Mouse (Mus musculus): ENCODE measurements around the gene Mlc1. TPM values are rescaled to one million over a fixed set of nuclear protein-coding genes. Genes with fewer than 3 reads are reported as not detected.

Mlc1 gene
- polyA plus RNA-seq, 1 experiment from 2014 or later = 0.02 TPM

- ATAC-seq (ENCODE audit: low read depth) = no peak
- H3K36me3 ChIP-seq (ENCODE audit: control insufficient read depth, insufficient read depth) = no peaks in the 10 kb centered on the region
- H3K27ac ChIP-seq (ENCODE audit: low read length) = no peak overlapping the region
- no peaks in the 10 kb centered on the region for H3K4me1 ChIP-seq (ENCODE audit: control insufficient read depth, low read depth, low read length)
- H3K9me3 ChIP-seq (replicated peaks; ENCODE audit: control insufficient read depth, low read length) = no peaks in the 10 kb centered on the region
- 77% methylated on average over 4 of the region's 4 CpGs for WGBS (ENCODE audit: insufficient replicate concordance)
- H3K9ac ChIP-seq (ENCODE audit: low read depth, low read length) = no peak overlapping the region
- peaks cover 15% of the 10 kb centered on the region for H3K27me3 ChIP-seq (ENCODE audit: control insufficient read depth, insufficient read depth, low read depth, low read length)
- no peak overlapping the region for H3K4me3 ChIP-seq (ENCODE audit: low read depth, low read length)
- H3K4me2 ChIP-seq (ENCODE audit: low read depth, low read length) = no peak overlapping the region
Measured at GRCm38 (mm10) chr15:88951246-88951645, 27.6 kb downstream of the Mlc1 start.

GRCm38 (mm10) chr15:88946851-88947250, 32.0 kb downstream of the Mlc1 start:
- ATAC-seq (ENCODE audit: low read depth) = no peak
- H3K4me1 ChIP-seq (ENCODE audit: control insufficient read depth, low read depth, low read length) = no peaks in the 10 kb centered on the region

GRCm38 (mm10) chr15:88943896-88944551, 34.8 kb downstream of the Mlc1 start:
- ATAC-seq (ENCODE audit: low read depth) = no peak
- no peaks in the 10 kb centered on the region for H3K27me3 ChIP-seq (ENCODE audit: control insufficient read depth, insufficient read depth, low read depth, low read length)

More at GRCm38 (mm10) chr15:88946851-88947250, 32.0 kb downstream of the Mlc1 start:
- H3K9ac ChIP-seq (ENCODE audit: low read depth, low read length) = no peak overlapping the region
- H3K9me3 ChIP-seq (replicated peaks; ENCODE audit: control insufficient read depth, low read length) = no peaks in the 10 kb centered on the region
- H3K27ac ChIP-seq (ENCODE audit: low read length) = no peak overlapping the region
- H3K4me2 ChIP-seq (ENCODE audit: low read depth, low read length) = no peak overlapping the region
- no peak overlapping the region for H3K4me3 ChIP-seq (ENCODE audit: low read depth, low read length)
- H3K36me3 ChIP-seq (ENCODE audit: control insufficient read depth, insufficient read depth) = no peaks in the 10 kb centered on the region
- 36% methylated on average over 6 of the region's 6 CpGs for WGBS (ENCODE audit: insufficient replicate concordance)
- H3K27me3 ChIP-seq (ENCODE audit: control insufficient read depth, insufficient read depth, low read depth, low read length) = no peaks in the 10 kb centered on the region

GRCm38 (mm10) chr15:88942783-88943182, 36.0 kb downstream of the Mlc1 start:
- no peaks in the 10 kb centered on the region for H3K27me3 ChIP-seq (ENCODE audit: control insufficient read depth, insufficient read depth, low read depth, low read length)
- WGBS (ENCODE audit: insufficient replicate concordance) = 56% methylated on average over 5 of the region's 5 CpGs

More at GRCm38 (mm10) chr15:88943896-88944551, 34.8 kb downstream of the Mlc1 start:
- WGBS (ENCODE audit: insufficient replicate concordance) = 52% methylated on average over 5 of the region's 5 CpGs
- Histone ChIP-seq H3K4me2 (ENCODE audit: low read depth, low read length) (no peak overlapping the region), H3K36me3 (ENCODE audit: control insufficient read depth, insufficient read depth) (no peaks in the 10 kb centered on the region), H3K4me1 (ENCODE audit: control insufficient read depth, low read depth, low read length) (no peaks in the 10 kb centered on the region), H3K9me3 (replicated peaks; ENCODE audit: control insufficient read depth, low read length) (no peaks in the 10 kb centered on the region), H3K9ac (ENCODE audit: low read depth, low read length) (no peak overlapping the region), H3K27ac (ENCODE audit: low read length) (no peak overlapping the region), H3K4me3 (ENCODE audit: low read depth, low read length) (no peak overlapping the region)

GRCm38 (mm10) chr15:88937291-88937650, 41.5 kb downstream of the Mlc1 start:
- ATAC-seq (ENCODE audit: low read depth) = no peak
- Histone ChIP-seq H3K27ac (ENCODE audit: low read length) (no peak overlapping the region), H3K9ac (ENCODE audit: low read depth, low read length) (no peak overlapping the region), H3K4me3 (ENCODE audit: low read depth, low read length) (no peak overlapping the region), H3K36me3 (ENCODE audit: control insufficient read depth, insufficient read depth) (no peaks in the 10 kb centered on the region), H3K27me3 (ENCODE audit: control insufficient read depth, insufficient read depth, low read depth, low read length) (no peaks in the 10 kb centered on the region), H3K4me2 (ENCODE audit: low read depth, low read length) (no peak overlapping the region), H3K9me3 (replicated peaks; ENCODE audit: control insufficient read depth, low read length) (no peaks in the 10 kb centered on the region), H3K4me1 (ENCODE audit: control insufficient read depth, low read depth, low read length) (no peaks in the 10 kb centered on the region)
- WGBS (ENCODE audit: insufficient replicate concordance) = 42% methylated on average over 2 of the region's 2 CpGs

More at GRCm38 (mm10) chr15:88942783-88943182, 36.0 kb downstream of the Mlc1 start:
- Histone ChIP-seq H3K4me1 (ENCODE audit: control insufficient read depth, low read depth, low read length) (no peaks in the 10 kb centered on the region), H3K4me3 (ENCODE audit: low read depth, low read length) (no peak overlapping the region), H3K9me3 (replicated peaks; ENCODE audit: control insufficient read depth, low read length) (no peaks in the 10 kb centered on the region), H3K9ac (ENCODE audit: low read depth, low read length) (no peak overlapping the region), H3K36me3 (ENCODE audit: control insufficient read depth, insufficient read depth) (no peaks in the 10 kb centered on the region), H3K4me2 (ENCODE audit: low read depth, low read length) (no peak overlapping the region), H3K27ac (ENCODE audit: low read length) (no peak overlapping the region)
- no peak for ATAC-seq (ENCODE audit: low read depth)

GRCm38 (mm10) chr15:88936619-88937290, 42.1 kb downstream of the Mlc1 start:
- Histone ChIP-seq H3K4me1 (ENCODE audit: control insufficient read depth, low read depth, low read length) (no peaks in the 10 kb centered on the region), H3K27ac (ENCODE audit: low read length) (no peak overlapping the region), H3K36me3 (ENCODE audit: control insufficient read depth, insufficient read depth) (no peaks in the 10 kb centered on the region), H3K4me2 (ENCODE audit: low read depth, low read length) (no peak overlapping the region), H3K9ac (ENCODE audit: low read depth, low read length) (no peak overlapping the region), H3K4me3 (ENCODE audit: low read depth, low read length) (no peak overlapping the region), H3K9me3 (replicated peaks; ENCODE audit: control insufficient read depth, low read length) (no peaks in the 10 kb centered on the region), H3K27me3 (ENCODE audit: control insufficient read depth, insufficient read depth, low read depth, low read length) (no peaks in the 10 kb centered on the region)
- WGBS (ENCODE audit: insufficient replicate concordance) = 24% methylated on average over 6 of the region's 6 CpGs
- no peak for ATAC-seq (ENCODE audit: low read depth)

GRCm38 (mm10) chr15:88934141-88934540, 44.7 kb downstream of the Mlc1 start:
- Histone ChIP-seq H3K4me2 (ENCODE audit: low read depth, low read length) (no peak overlapping the region), H3K9ac (ENCODE audit: low read depth, low read length) (no peak overlapping the region), H3K27me3 (ENCODE audit: control insufficient read depth, insufficient read depth, low read depth, low read length) (no peaks in the 10 kb centered on the region), H3K4me3 (ENCODE audit: low read depth, low read length) (no peak overlapping the region), H3K36me3 (ENCODE audit: control insufficient read depth, insufficient read depth) (no peaks in the 10 kb centered on the region), H3K4me1 (ENCODE audit: control insufficient read depth, low read depth, low read length) (no peaks in the 10 kb centered on the region), H3K27ac (ENCODE audit: low read length) (no peak overlapping the region), H3K9me3 (replicated peaks; ENCODE audit: control insufficient read depth, low read length) (no peaks in the 10 kb centered on the region)
- 62% methylated on average over 7 of the region's 7 CpGs for WGBS (ENCODE audit: insufficient replicate concordance)
- no peak for ATAC-seq (ENCODE audit: low read depth)

GRCm38 (mm10) chr15:88932667-88933066, 46.1 kb downstream of the Mlc1 start:
- Histone ChIP-seq H3K4me1 (ENCODE audit: control insufficient read depth, low read depth, low read length) (no peaks in the 10 kb centered on the region), H3K4me3 (ENCODE audit: low read depth, low read length) (no peak overlapping the region), H3K36me3 (ENCODE audit: control insufficient read depth, insufficient read depth) (no peaks in the 10 kb centered on the region), H3K9ac (ENCODE audit: low read depth, low read length) (no peak overlapping the region), H3K27ac (ENCODE audit: low read length) (no peak overlapping the region), H3K27me3 (ENCODE audit: control insufficient read depth, insufficient read depth, low read depth, low read length) (no peaks in the 10 kb centered on the region), H3K4me2 (ENCODE audit: low read depth, low read length) (no peak overlapping the region), H3K9me3 (replicated peaks; ENCODE audit: control insufficient read depth, low read length) (no peaks in the 10 kb centered on the region)
- 69% methylated on average over 10 of the region's 10 CpGs for WGBS (ENCODE audit: insufficient replicate concordance)
- ATAC-seq (ENCODE audit: low read depth) = no peak

GRCm38 (mm10) chr15:88921992-88922310, 56.9 kb downstream of the Mlc1 start:
- 48% methylated on average over 6 of the region's 6 CpGs for WGBS (ENCODE audit: insufficient replicate concordance)
- Histone ChIP-seq H3K9me3 (replicated peaks; ENCODE audit: control insufficient read depth, low read length) (no peaks in the 10 kb centered on the region), H3K27me3 (ENCODE audit: control insufficient read depth, insufficient read depth, low read depth, low read length) (no peaks in the 10 kb centered on the region), H3K36me3 (ENCODE audit: control insufficient read depth, insufficient read depth) (no peaks in the 10 kb centered on the region), H3K4me2 (ENCODE audit: low read depth, low read length) (no peak overlapping the region), H3K27ac (ENCODE audit: low read length) (no peak overlapping the region), H3K4me1 (ENCODE audit: control insufficient read depth, low read depth, low read length) (peaks cover 2% of the 10 kb centered on the region), H3K9ac (ENCODE audit: low read depth, low read length) (no peak overlapping the region), H3K4me3 (ENCODE audit: low read depth, low read length) (no peak overlapping the region)
- ATAC-seq (ENCODE audit: low read depth) = no peak

Data from liver, embryonic 16.5 days (tissue).